Mouse (Mus musculus) thymus, adult 2 months (tissue): ENCODE measurements at regions not wholly inside any gene's neighbourhood (a gene's known extent, or its start where the extent isn't known, plus 50 kb on each side); places are given as distances from the start of the nearest gene placed in this dataset.

Source experiments
- DNase-seq: peaks from one replicate; pipeline ENCODE4 v3.0.0; 2021
- H3K27ac ChIP-seq: fragments of 200-500 bp; 2 replicates; pipeline ENCODE4 v1.5.1; 2012; ENCODE audit warnings: low read length, control low read depth; ENCODE audit not compliant: control insufficient read depth, insufficient read depth
- H3K27me3 ChIP-seq: fragments of 200-500 bp; 2 replicates; pipeline ENCODE4 v1.6.1; 2012; ENCODE audit warnings: mild to moderate bottlenecking, low read length, moderate library complexity, mixed read lengths; ENCODE audit not compliant: control insufficient read depth, insufficient read depth
- H3K36me3 ChIP-seq: fragments of 200-500 bp; 2 replicates; pipeline ENCODE4 v1.6.1; 2012; ENCODE audit warnings: mild to moderate bottlenecking, low read length, moderate library complexity; ENCODE audit not compliant: control insufficient read depth, insufficient read depth
- H3K4me1 ChIP-seq: fragments of 200-500 bp; replicated peaks from 2 replicates; pipeline ENCODE4 v1.6.1; 2012; ENCODE audit warnings: low read length; ENCODE audit not compliant: control insufficient read depth, insufficient read depth
- H3K4me3 ChIP-seq: fragments of 200-500 bp; 2 replicates; pipeline ENCODE4 v1.5.1; 2012; ENCODE audit warnings: mild to moderate bottlenecking, low read length, control low read depth, moderate library complexity; ENCODE audit not compliant: control insufficient read depth, insufficient read depth
- CTCF ChIP-seq: fragments of 200-500 bp; IDR thresholded peaks from 2 replicates; pipeline ENCODE4 v1.5.1; 2012; ENCODE audit warnings: mild to moderate bottlenecking, control low read depth, low read length, moderate library complexity, borderline replicate concordance; ENCODE audit not compliant: control insufficient read depth, poor library complexity, insufficient read depth; ENCODE audit errors: extremely low read depth
- POLR2A ChIP-seq: fragments of 200-500 bp; IDR thresholded peaks from 2 replicates; pipeline ENCODE4 v1.6.1; 2012; ENCODE audit warnings: mild to moderate bottlenecking, low read length, control low read depth, moderate library complexity; ENCODE audit not compliant: control insufficient read depth, poor library complexity, insufficient read depth; ENCODE audit errors: extremely low read depth
- WGBS: fragments of 180-500 bp; shearing (Covaris S2); methylation state at CpG from one replicate; pipeline ENCODE4 v1.1.7; 2018; 5-methylcytosine and 5-hydroxymethylcytosine counted together

- no peaks in the 10 kb centered on the region for H3K4me1 ChIP-seq
- H3K27ac ChIP-seq: no peak overlapping the region
- no peak overlapping the region for H3K4me3 ChIP-seq
- H3K36me3 ChIP-seq: no peaks in the 10 kb centered on the region
- 88% methylated on average over 10 of the region's 10 CpGs for WGBS
- DNase-seq: no peak
- TF ChIP-seq POLR2A: no peak
- TF ChIP-seq CTCF: no peak
- H3K27me3 ChIP-seq: no peaks in the 10 kb centered on the region
Observed at GRCm38 (mm10) chr19:14957154-14957553, 359.3 kb upstream of the Tle4 start.

GRCm38 (mm10) chr19:14956392-14956791, 358.5 kb upstream of the Tle4 start:
- Histone ChIP-seq H3K27me3 (no peaks in the 10 kb centered on the region), H3K4me3 (no peak overlapping the region), H3K4me1 (no peaks in the 10 kb centered on the region), H3K27ac (no peak overlapping the region), H3K36me3 (no peaks in the 10 kb centered on the region)
- TF ChIP-seq CTCF: no peak
- no peak for DNase-seq
- 40% methylated on average over 3 of the region's 3 CpGs for WGBS

DNA sequence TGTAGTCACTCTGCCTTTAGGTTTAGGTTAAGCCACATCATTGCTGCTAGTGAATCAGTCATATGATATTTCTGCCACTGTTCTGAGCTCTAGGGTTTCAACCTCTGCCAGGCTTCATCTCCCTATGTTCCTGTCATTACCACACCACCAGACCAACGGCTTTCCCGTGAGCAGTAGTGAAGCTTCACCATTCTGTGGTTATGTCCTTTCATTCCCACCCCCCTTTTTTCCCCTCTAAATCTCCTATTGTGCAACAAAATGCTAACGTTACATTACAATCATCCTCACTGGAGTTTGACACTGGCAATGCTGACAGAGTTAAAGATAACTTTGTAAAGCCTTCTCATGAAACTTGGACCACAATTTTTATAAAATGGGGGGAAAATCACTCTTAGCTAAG, 358.1 kb upstream of the Tle4 start:
- no peaks in the 10 kb centered on the region for H3K36me3 ChIP-seq
- DNase-seq: no peak
- H3K4me1 ChIP-seq: no peaks in the 10 kb centered on the region
- H3K4me3 ChIP-seq: no peak overlapping the region
- H3K27me3 ChIP-seq: no peaks in the 10 kb centered on the region
- WGBS: 69% methylated on average over 3 of the region's 3 CpGs
- TF ChIP-seq CTCF: no peak
- TF ChIP-seq POLR2A: no peak
- H3K27ac ChIP-seq: no peak overlapping the region

DNA sequence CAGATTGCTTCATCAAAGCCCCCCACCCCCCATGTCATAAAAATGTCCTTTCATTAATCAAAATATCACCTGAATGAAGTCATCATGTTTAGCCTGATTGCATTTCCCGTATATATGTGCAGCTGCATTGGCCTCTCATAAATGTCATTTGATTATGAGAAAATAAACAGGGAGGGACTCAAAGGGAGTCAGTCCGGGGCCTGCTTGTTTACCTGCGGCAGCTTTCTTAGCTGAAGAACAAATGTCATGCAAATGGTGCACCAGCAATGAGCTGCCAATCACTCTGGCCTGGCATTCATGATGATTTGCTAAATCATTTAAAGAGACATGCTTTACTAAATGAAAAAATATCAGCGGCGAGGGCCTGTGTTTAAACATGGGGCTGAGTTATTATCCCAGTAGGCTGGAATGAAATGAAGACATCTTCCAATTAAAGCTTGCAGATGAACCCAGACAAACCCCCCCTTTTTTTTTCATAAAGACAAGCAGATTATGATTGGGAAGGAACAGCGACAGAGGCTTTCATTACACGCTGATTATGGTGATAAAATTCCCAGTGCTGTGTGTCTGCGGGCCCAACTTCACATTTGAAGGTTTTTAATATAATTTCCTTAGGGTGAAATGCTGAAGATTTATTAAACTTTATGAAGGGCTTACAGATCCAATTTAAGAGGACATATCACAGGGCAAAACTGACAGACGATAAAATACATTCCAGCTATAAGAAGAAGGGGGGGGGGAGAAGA, 342.5 kb upstream of the Tle4 start:
- Histone ChIP-seq H3K4me3 (no peak overlapping the region), H3K27ac (no peak overlapping the region), H3K27me3 (no peaks in the 10 kb centered on the region), H3K36me3 (no peaks in the 10 kb centered on the region), H3K4me1 (no peaks in the 10 kb centered on the region)
- TF ChIP-seq POLR2A: no peak
- TF ChIP-seq CTCF: no peak
- no peak for DNase-seq
- 92% methylated on average over 9 of the region's 9 CpGs for WGBS

DNA sequence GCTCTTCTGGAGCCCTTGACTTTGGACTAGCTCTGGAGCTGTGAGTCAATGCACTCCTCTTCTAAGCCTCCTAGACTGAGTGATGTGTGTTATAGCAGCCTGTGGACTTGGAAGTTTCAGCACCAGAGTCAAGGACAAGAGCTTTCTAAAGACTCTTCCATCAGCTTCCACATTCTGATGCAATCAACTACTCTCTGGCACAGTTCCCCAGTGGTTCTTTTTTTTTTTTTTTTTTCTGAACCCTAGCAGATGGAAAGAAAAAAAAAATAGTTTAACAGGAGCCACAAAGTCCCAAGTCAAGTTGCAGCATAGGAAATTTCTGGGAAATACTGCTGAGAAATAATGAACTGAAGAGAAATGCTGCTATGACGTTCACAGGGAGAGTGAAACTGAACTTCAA, 324.4 kb upstream of the Tle4 start:
- DNase-seq: no peak
- WGBS: 85% methylated on average over 1 of the region's 1 CpGs
- no peak overlapping the region for H3K4me3 ChIP-seq
- no peaks in the 10 kb centered on the region for H3K36me3 ChIP-seq
- no peak for TF ChIP-seq POLR2A
- TF ChIP-seq CTCF: no peak
- H3K27ac ChIP-seq: no peak overlapping the region
- no peaks in the 10 kb centered on the region for H3K4me1 ChIP-seq
- H3K27me3 ChIP-seq: no peaks in the 10 kb centered on the region

- H3K4me1 ChIP-seq: no peaks in the 10 kb centered on the region
- WGBS: 92% methylated on average over 11 of the region's 11 CpGs
- H3K4me3 ChIP-seq: no peak overlapping the region
- DNase-seq: no peak
- H3K27me3 ChIP-seq: no peaks in the 10 kb centered on the region
- TF ChIP-seq CTCF (no peak), POLR2A (no peak)
- H3K27ac ChIP-seq: no peak overlapping the region
- H3K36me3 ChIP-seq: no peaks in the 10 kb centered on the region
Observed at GRCm38 (mm10) chr19:14911056-14911850, 313.4 kb upstream of the Tle4 start.
